Mouse (Mus musculus): Measurements from ENCODE around the gene Bex6. TPM values are rescaled to one million over a fixed set of nuclear protein-coding genes. Genes with fewer than 3 reads are reported as not detected.

The Bex6 gene
- total RNA-seq (2021): not detected
- long read RNA-seq, experiment 1, partial matches to known transcripts: 0 of 1 reads
- long read RNA-seq, experiment 1, other reads (novel, unspliced or antisense): 0 of 1 reads
- long read RNA-seq, experiment 2: 0 reads

DNA sequence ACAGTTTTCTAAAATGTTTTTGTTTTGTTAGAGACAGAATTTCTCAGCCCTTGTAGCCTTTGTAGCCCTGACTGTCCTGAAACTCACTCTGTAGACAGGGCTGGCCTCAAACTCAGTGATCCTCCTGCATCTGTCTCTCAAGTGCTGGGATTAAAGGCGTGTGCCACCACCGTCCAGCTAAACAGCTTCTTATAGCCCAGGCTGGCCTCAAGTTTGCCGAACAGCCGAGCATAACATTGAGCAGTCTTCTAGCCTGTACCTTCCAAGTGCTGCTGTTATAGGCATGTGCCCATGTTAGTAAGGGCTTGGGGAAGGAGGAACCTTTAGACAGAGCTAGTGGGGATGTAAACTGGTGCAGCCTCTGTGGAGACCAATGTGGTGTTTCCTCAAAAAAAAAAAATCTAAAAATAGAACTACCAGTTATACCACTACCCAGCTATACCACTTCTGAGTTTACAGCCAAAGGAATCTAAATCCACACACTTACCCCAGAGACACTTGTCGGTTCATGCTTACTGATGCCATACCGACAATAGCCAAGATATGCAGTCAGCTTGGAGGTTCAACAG, at the start of gene Bex6:
Bex6 (plus strand) TSS at position 491 of the 569 bp plus-strand sequence.
- intact Hi-C loops (cut with DNase I): no loop called here
- DNase-seq: no peak

DNA sequence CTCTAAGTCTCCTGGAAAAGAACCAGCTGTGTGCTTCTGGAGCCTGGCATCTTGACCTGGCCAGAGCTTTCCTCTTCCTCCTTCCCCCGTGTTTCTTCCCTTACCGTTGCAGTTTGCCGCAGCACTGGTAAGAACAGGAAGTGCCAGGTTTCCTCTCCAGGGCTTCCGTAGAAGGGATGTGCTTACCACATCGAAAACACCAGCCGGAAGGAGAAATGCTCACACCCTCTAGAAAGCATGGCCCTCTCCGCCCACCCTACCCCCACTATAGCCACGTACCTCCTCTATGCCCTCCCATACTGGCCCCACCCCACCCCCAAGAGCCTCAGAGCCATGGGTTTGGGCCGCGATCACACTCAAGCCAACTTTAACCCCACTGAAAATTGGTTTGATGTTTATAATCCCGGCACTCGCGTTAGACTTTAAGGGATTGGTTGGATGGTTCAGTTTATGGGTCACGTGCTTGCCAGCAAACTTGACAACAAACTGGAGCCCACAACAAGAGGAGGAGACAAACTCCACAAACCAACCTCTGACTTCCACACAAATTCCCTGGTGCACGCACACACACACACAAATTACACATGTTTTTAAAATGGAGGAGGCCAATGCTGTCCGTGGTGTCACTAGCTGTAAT, 49.3 kb upstream of the Bex6 start:
- DNase-seq: peak; percentile 29 to 33
- intact Hi-C loops (cut with DNase I): no loop called here

DNA sequence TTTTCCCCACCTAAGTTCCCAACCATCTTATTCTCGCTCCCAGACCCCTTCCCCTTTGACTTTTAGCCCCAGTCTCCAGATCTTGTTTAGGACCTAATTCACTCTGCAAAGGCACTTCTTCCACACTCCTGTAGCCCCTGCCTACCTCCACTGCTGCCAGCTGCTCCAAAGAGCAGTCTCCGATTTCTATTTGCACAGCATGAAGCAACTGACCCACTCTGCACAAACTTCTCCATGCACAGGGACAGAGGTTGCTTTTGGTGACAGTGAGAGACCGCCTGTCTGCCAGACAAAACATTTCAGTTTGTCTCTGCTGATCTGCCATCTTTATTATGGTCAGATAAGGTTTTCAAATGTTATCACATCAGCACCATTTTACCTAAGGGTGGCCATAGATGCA, 46.5 kb upstream of the Bex6 start:
- intact Hi-C loops (cut with DNase I): no loop called here
- DNase-seq: no peak

DNA sequence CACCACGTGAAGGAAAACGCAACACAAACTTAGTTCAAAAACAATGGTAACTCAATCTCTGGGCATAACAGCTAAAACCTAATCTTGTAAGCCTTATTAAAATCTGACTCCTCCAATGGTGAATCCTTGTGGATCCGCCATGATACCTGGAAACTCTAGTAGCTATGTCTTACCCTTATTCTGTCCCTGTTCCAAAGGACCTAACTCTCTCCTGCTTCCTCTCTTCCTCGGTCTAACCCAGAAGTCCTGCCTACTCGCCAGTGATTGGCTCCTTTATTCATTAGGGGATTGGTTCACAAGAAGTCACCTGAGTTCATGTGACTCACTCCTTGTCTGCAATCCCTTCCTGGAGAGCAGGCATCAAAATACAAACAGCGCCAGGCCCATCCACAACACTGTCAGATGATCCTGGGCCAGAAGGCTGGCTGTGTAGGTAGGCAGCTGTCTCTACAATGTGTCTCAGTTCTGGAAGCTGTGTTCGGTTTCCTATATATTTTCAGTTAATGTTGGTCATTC, 43.7 kb upstream of the Bex6 start:
- intact Hi-C loops (cut with DNase I): no loop called here
- DNase-seq: no peak

DNA sequence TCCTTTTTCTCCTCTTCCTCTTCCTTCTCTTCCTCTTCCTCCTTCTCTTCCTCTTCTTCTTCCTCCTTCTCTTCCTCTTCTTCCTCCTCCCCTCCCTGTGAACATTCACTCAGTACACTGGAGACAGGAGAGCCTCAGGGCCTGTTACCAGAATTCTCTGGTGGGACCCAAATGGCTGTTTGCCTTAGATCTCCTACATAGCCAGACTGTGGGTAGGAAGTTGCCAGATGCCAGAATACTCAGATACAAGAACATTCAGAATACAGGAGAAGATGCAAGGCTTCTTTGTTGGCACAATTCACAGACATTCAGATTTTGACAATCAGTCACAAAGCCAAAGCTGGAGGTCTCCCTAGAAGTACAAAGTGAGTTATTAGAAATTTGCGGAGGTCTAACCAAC, 40.7 kb upstream of the Bex6 start:
- intact Hi-C loops (cut with DNase I): no loop called here
- DNase-seq: no peak

DNA sequence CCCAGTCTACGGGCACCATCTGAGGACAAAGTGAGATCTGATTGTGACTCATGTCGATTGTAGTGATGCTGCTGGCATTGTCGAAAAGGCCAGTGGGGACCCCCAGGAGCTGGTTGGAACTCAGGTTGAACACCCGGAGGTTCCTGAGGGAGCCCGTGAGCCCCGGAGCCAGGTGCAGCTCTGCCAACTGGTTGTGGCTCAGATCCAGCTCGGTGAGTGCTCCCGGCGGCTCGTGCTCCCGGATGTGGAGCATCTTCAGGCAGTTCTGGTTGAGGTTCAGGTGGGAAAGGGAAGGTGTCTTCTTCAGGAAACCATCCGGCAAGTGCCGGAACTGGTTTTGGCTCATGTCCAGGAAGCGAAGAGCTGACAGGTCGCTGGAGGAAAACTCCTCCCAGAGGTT, 35.9 kb upstream of the Bex6 start:
- DNase-seq: no peak
- intact Hi-C loops (cut with DNase I): no loop called here

DNA sequence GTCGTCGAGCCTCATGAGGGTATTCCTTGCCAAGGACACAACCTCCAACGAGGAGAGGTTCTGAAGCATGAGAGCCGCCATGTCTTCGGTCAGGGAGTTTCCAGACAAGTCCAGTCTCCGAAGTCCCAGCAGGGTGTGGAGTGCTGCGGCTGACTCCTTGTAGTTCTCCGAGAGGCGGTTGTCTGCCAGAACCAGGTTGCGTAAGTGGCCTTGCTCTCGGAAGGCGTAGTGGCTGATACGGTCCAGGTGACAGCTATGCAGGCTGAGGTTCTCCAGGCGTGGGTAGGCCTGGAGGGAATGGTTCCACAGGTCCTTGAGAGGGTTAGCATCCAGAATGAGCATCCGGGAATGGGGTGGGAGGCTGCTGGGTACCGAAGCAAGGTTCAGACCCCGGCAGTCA, 35.0 kb upstream of the Bex6 start:
- DNase-seq: no peak
- intact Hi-C loops (cut with DNase I): no loop called here

DNA sequence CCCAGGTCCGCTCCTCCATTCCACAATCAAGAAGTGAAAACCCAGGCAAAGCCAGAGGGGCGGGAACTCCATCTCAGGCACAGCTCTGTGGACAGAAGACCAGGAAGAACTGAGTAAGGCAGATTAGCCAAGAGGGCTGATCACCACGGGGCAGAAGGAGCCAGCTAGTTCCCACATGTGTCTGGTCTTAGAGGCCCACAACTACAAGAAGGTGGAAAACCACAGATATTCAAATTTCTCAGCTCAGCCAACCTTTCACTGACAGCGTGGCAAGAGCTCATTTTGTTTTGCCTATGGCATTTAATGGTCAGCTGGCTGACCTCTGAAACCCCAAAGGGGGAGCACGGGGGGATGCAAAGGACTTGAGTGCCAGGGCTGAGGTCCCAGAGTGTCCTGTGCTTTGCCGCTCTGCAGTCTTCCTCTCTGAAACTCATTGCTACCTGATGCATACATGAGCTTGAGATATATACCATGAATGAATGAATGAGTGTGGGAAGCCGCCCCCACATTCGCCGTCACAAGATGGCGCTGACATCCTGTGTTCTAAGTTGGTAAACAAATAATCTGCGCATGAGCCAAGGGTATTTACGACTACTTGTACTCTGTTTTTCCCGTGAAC, 31.9 kb upstream of the Bex6 start:
- intact Hi-C loops (cut with DNase I): no loop called here
- DNase-seq: no peak

DNA sequence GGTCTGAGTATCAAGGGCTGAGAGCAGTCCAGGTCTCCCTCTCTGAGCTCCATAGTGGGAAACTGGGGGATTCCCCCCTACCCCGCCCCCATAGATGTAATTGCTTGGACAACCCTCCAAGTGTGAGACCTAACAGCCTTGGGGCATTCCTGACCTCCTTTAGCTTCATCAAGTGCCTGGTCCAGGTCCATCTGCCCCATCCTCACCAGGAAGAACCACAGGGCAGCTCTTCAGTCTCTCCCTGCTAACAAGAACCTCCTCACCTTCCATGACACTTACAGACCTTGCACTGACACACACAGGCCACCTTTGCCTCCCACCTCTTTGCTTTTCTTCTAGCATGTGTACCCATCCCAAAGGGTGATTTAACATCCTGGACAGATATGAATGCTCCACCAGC, 25.6 kb upstream of the Bex6 start:
- intact Hi-C loops (cut with DNase I): no loop called here

DNA sequence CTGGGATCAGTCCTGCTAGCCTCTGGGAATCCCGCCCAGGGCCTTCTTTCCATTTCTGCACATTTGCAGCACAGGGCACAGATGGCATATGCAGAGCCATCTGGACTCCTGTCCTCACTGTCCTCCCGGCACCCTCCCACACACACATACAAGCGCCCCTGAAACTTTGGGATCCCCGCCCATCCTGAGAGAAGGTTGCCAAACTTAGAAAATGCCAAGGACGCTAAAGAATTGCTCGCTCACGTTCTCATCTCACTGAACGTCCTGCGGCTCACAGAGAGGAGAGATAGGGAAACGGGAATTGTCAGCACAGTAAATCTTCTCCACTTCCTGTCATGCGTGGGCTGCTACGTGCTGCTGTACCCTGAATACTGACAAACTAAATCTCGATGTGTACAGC, 25.2 kb upstream of the Bex6 start:
- DNase-seq: no peak
- intact Hi-C loops (cut with DNase I): no loop called here

More for the DNA sequence above, 25.6 kb upstream of the Bex6 start:
- no peak for DNase-seq

DNA sequence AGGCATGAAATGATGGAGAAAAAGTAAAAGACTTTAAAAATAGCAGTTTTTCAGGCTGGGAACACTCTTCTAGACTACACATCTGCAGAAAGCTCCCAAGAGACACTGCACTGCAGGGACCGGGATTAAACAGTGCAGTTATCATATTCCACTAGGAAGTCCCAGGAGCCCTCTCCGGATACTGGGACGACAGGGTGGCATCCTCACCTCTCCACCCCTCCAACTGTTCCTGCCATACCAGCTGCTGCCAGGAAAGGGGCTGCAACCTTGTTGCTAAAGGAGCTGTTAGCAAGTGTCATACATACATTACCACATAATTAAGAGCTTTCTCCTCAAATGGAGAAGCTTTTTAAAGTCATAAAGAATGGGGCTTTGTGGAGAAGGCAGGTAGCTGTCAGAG, 22.9 kb upstream of the Bex6 start:
- DNase-seq: no peak
- intact Hi-C loops (cut with DNase I): loop anchor here (5.0 kb wide), 1 partner anchor 39 kb away; no protein-coding TSS in a partner anchor

DNA sequence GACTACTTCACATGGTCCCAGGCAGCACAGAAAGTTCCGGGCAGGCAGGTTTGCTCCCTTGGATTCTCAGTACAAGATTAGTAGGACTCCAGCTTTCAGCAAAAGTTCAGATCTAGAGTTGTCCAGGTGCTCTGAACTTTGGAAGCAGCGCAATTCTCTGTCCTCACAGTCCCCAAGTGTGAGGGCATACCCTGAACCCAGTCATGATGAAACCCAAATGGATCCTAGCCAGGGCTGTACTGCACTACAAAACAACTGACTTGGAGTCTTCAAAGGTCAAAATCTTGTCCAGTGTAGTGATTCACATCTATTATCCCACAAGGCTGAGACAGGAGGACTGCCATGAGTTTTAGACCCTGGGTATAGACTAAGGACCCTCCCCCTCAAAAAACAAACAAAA, 22.3 kb upstream of the Bex6 start:
- DNase-seq: no peak
- intact Hi-C loops (cut with DNase I): loop anchor here (5.0 kb wide), 1 partner anchor 40 kb away; no protein-coding TSS in a partner anchor

DNA sequence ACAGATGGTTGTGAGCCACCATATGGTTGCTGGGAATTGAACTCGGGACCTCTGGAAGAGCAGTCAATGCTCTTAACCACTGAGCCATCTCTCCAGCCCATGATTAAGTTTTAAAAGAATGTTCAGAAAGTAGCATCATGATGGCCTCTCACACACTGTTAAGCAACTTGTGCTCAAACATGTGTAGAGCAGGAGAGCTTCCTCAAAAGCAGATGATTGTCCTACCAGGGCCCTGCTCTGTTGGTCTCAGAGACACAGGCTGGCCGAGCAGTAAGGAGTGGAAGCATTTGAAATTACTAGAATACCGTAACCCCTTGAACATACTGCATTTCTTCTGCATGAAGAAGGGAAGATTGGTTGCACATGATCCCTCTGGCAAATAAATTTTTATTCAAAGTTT, 20.7 kb upstream of the Bex6 start:
- intact Hi-C loops (cut with DNase I): loop anchor here (5.0 kb wide), 1 partner anchor 42 kb away; no protein-coding TSS in a partner anchor
- no peak for DNase-seq

DNA sequence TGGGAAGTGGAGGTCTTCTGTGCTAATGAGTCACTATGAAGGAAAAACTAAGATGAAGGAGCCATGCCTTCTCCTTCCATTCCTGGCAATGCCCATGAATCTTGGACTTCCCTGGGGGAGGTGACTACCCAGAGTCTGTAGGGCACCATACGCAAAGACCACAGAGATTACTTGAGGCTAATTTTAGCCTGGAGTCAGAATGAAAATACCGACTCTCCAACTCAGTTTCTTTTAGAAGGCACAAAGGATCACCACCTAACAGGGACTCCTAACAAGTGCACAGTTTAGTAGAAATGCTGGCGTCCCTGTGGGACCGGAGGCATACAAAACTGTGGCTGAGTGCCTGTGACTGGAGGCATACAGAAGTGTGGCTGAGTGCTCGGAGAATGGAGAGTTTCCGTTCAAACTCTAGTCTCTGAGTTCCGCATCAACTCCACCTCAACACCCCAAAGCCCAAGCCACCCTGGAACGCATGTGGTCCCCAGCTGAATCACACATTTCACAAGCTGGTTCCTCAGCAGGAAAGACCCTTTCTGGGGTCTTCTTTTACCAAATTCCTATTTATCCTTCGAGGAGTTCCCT, 18.8 kb upstream of the Bex6 start:
- intact Hi-C loops (cut with DNase I): loop anchor here (5.0 kb wide), 1 partner anchor 41 kb away; no protein-coding TSS in a partner anchor
- no peak for DNase-seq

DNA sequence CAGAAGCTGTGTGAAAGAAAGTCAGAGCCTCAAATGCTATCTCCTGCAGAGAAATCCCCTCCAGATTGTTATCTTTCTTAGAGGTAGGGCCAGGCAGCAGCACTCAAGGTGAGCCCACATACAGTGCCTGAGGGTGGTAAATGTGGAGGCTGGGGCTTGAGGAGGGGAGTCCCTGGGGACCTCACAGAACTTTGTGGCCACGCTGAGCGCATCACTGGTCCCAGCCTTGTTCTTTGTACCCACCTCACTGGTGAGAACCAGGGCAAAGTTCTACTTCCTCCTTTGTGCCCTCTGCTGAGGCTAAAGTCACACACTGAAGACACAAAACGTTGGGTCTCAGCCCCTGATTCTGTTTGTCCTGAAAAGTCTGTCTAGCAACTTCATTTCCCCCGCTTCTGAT, 16.2 kb upstream of the Bex6 start:
- intact Hi-C loops (cut with DNase I): loop anchor here (5.0 kb wide), 1 partner anchor 39 kb away; no protein-coding TSS in a partner anchor
- no peak for DNase-seq

DNA sequence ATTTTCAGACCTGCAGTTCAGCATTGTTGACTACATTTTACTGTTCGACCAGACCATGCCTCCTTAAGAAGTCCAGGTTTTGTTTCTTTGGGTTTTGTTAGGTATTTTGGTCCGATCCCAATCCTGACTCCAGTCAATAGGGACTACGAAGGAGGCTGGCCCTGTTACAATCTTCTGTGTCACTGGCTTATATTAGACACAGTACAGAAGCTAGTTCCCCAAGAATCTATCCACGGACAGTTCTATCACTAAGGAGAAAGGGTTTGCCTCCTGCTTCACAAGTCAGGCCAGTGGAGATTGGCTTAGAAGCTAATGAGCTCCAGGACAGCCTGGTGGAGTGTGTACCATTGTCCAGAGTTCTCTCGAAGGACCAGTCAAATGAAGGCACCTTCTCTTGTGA, 15.7 kb upstream of the Bex6 start:
- intact Hi-C loops (cut with DNase I): loop anchor here (5.0 kb wide), 1 partner anchor 38 kb away; no protein-coding TSS in a partner anchor
- DNase-seq: no peak

DNA sequence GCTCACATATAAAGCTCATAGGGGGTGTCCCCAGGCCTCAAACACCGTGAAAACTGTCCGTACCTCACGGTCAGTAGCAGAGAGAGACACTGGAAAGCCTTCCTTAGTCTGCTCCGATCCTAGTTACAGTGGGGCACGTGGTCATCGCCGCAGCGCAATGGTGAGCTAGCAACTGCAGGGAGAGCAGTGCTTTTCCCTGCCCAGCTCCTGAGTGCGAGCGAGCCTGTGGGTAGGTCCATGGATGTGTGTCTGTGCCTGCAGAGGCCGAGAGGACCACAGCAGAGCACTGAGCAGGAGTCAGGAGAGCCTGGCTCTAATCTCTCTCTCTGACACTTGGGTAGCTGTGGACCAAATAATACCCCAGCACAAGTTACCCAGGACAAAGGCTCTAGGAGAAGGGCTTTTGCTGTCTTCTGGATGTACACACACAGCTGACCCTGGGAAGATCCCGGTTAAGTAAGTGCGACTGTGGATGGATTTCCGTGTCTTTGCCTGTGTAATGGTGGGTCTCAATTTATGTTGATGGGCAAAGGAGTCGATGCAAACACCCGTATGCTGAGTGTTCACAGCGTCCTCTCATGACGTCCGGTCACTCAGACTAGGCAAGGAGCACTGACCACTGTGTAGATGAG, 15.1 kb upstream of the Bex6 start:
- intact Hi-C loops (cut with DNase I): loop anchor here (5.0 kb wide), 1 partner anchor 38 kb away; no protein-coding TSS in a partner anchor
- peak in 1 of 2 experiments; percentile 23 for DNase-seq

DNA sequence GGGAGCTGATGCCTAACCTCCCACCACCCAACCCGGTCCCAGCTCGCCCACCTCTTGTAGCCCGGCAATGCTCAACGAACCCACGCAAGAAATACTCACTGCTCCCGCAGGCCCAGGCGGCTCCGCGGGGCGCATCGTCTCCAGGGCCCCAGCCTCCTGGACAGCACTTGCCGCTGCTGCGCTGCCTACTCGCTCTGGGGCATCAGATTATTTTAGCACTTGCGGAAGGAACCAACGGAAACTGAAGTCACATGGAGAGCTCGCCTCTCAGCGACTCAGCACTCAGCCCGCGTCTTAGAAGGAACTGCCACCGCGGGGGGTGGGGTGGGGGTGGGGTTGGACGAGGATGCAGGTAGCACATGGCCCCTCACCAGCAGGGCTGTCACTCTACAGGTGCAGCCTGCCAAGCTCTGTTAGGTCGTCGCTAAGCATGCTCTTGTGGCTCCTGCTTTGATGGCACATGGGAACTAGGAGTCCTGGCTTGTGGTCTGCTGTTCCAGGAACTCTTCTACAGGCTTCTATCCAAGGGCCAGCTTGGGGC, 14.3 kb upstream of the Bex6 start, which contains the start of gene Nrros:
Nrros (minus strand) TSS at position 314 of the 541 bp plus-strand sequence.
- intact Hi-C loops (cut with DNase I): no loop called here
- DNase-seq: peak; percentile 47 to 54

DNA sequence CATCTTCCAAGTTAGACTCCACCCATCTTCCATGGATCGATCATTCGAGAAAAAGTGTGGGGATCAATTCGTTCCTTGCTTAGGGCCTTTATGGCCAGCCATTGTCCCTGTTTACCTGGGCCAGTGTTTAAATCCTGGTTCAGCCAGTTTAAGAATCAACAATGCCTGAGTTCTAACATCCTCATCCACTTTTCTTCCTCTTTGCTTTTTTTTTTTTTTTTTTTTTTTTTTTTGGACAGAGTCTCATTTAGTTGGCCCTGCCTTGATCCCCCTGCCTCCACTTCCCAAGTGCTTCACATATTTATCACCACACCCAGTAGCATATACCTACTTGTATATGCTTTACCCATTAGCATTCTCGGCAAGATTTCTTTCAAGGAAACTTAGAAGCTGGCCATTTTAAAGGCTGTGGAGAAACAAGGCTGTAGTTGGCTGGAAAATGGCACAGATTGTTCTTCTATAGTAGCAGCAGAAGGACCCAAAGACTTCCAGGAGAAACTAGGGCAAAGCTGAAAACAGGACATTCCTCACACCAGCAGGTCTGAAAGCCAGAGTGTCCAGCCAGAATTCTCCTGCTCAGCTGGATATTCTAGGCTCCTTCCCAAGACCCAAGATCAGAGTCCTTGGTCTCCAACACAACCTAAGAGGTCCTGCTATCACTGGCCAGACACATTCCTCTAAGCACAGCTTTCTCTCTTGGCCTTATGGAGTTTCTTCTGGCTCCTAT, 11.6 kb upstream of the Bex6 start:
- no peak for DNase-seq
- intact Hi-C loops (cut with DNase I): no loop called here
